25 mouse cellular contexts compared by ENCODE assay signal in genomic region chr10:69530326-69530725, GRCm38 (mm10).
DNase-seq lines count a peak whose midpoint lies in the region; ATAC-seq and TF ChIP-seq lines count a peak whose summit lies in the region.
"Had no signal": no experiment of that assay in that cellular context is flagged by ENCODE, and none has a peak within 500 bp of the region (broad histone marks: within the 10 kb centered on the region; RNA-seq: fewer than 3 reads in every experiment).

No protein-coding gene starts in this region.

- no peak for ATAC-seq in heart, embryonic 13.5 days (ENCODE audit: extremely low read depth, insufficient number of reproducible peaks, low FRiP score, low TSS enrichment)
- ATAC-seq: CD4-positive, CD25-positive, alpha-beta regulatory T cell, adult 4 months; forebrain, embryonic 14.5 days; forebrain, embryonic 16.5 days had no signal

- H3K9me3 ChIP-seq in heart, embryonic 13.5 days, result no peaks in the 10 kb centered on the region
- H3K9me3 ChIP-seq: embryonic facial prominence, embryonic 13.5 days; embryonic facial prominence, embryonic 15.5 days; forebrain, embryonic 10.5 days; forebrain, embryonic 12.5 days had no signal

- no peak for DNase-seq in gastrocnemius, adult 2 months
- DNase-seq in gastrocnemius, postnatal 25 days, result no peak
- no peak for DNase-seq in heart, postnatal 10 days
- peak; percentile 43 for DNase-seq in retina, postnatal 1 day
- DNase-seq in retina, embryonic 14.5 days (ENCODE audit: low spot score), result no peak
- DNase-seq: adrenal gland, adult 2 months; adrenal gland, postnatal 10 days; adrenal gland, postnatal 25 days; B cell, adult 2 months; cerebellum, adult 11 months; cerebellum, adult 18-20 months; cerebellum, adult 8-10 months; cerebellum, adult 9-11 months; cerebellum, postnatal 14 days; cerebellum, postnatal 36 days; embryo, embryonic 11 days had no signal

- no peak for TF ChIP-seq CTCF in gastrocnemius, adult 2 months (IDR thresholded peaks at IDR 0.05)

- WGBS in heart, embryonic 13.5 days, result 84% methylated on average over 6 of the region's 6 CpGs

- H3K4me3 ChIP-seq in gastrocnemius, adult 2 months, result no peak overlapping the region
- no peak overlapping the region for H3K4me3 ChIP-seq in heart, embryonic 13.5 days
- H3K4me3 ChIP-seq: embryonic facial prominence, embryonic 13.5 days; embryonic facial prominence, embryonic 15.5 days; erythroblast, embryonic 14.5 days; forebrain, embryonic 10.5 days; forebrain, embryonic 12.5 days had no signal

- peak overlapping the region; percentile 88 for H3K27ac ChIP-seq in gastrocnemius, adult 2 months
- 0 out of 2 replicates have a peak overlapping the region, but pooled peaks have one; percentile 12 for H3K27ac ChIP-seq in heart, embryonic 13.5 days (replicated peaks)
- H3K27ac ChIP-seq: embryonic facial prominence, embryonic 13.5 days; embryonic facial prominence, embryonic 15.5 days; forebrain, embryonic 10.5 days; forebrain, embryonic 12.5 days had no signal

- intact Hi-C loops in gastrocnemius, adult 2 months (cut with DNase I), result no loop called here
- intact Hi-C loops in heart, postnatal 10 days (cut with DNase I), result no loop called here

- no peak overlapping the region for H3K4me2 ChIP-seq in heart, embryonic 13.5 days
- H3K4me2 ChIP-seq: embryonic facial prominence, embryonic 13.5 days; embryonic facial prominence, embryonic 15.5 days; forebrain, embryonic 12.5 days had no signal

- no peaks in the 10 kb centered on the region for H3K36me3 ChIP-seq in heart, embryonic 13.5 days
- H3K36me3 ChIP-seq: embryonic facial prominence, embryonic 13.5 days; embryonic facial prominence, embryonic 15.5 days; forebrain, embryonic 10.5 days; forebrain, embryonic 12.5 days had no signal

- peaks cover 8% of the 10 kb centered on the region for H3K4me1 ChIP-seq in heart, embryonic 13.5 days

- H3K9ac ChIP-seq in heart, embryonic 13.5 days, result no peak overlapping the region
- H3K9ac ChIP-seq: embryonic facial prominence, embryonic 13.5 days; embryonic facial prominence, embryonic 15.5 days; forebrain, embryonic 12.5 days had no signal

- no peaks in the 10 kb centered on the region for H3K27me3 ChIP-seq in heart, embryonic 13.5 days (replicated peaks)
- H3K27me3 ChIP-seq: embryonic facial prominence, embryonic 13.5 days; embryonic facial prominence, embryonic 15.5 days; forebrain, embryonic 12.5 days had no signal
